Mouse (Mus musculus) hindbrain, embryonic 12.5 days (tissue): ENCODE results near the gene Ccdc172. TPM values are rescaled to one million over a fixed set of nuclear protein-coding genes. Genes with fewer than 3 reads are reported as not detected.

Source experiments
- ATAC-seq: fragments of 200-750 bp; cut with Nextera tagmentation; 2 replicates; pipeline ENCODE4 v1.8.0; 2017; ENCODE audit warnings: moderate TSS enrichment; ENCODE audit not compliant: low FRiP score
- H3K27ac ChIP-seq: fragments of 300-500 bp; sonication (generic); 2 replicates; pipeline ENCODE4 v1.5.1; 2016; ENCODE audit warnings: mild to moderate bottlenecking
- H3K27me3 ChIP-seq: fragments of 300-500 bp; sonication (generic); 2 replicates; pipeline ENCODE4 v1.6.1; 2016; ENCODE audit warnings: mild to moderate bottlenecking
- H3K36me3 ChIP-seq: fragments of 300-500 bp; sonication (generic); 2 replicates; pipeline ENCODE4 v1.6.1; 2016; ENCODE audit warnings: mild to moderate bottlenecking
- H3K4me1 ChIP-seq: fragments of 300-500 bp; sonication (generic); 2 replicates; pipeline ENCODE4 v1.6.1; 2016
- H3K4me2 ChIP-seq: fragments of 300-500 bp; sonication (generic); replicated peaks from 2 replicates; pipeline ENCODE4 v1.6.1; 2016; ENCODE audit warnings: mild to moderate bottlenecking
- H3K4me3 ChIP-seq: fragments of 300-500 bp; sonication (generic); 2 replicates; pipeline ENCODE4 v1.5.1; 2016; ENCODE audit warnings: mild to moderate bottlenecking
- H3K9ac ChIP-seq: fragments of 300-500 bp; sonication (generic); 2 replicates; pipeline ENCODE4 v1.6.1; 2016; ENCODE audit warnings: mild to moderate bottlenecking, moderate library complexity
- H3K9me3 ChIP-seq: fragments of 300-500 bp; sonication (generic); replicated peaks from 2 replicates; pipeline ENCODE4 v1.6.1; 2016; ENCODE audit warnings: mild to moderate bottlenecking
- WGBS: fragments of 180-500 bp; shearing (Covaris S2); methylation state at CpG from one replicate; pipeline ENCODE4 v1.1.7; 2016; 5-methylcytosine and 5-hydroxymethylcytosine counted together
- polyA plus RNA-seq: library from polyadenylated mRNA; unstranded; fragments of >200 nt; fragmentation: Nextera tagmentation; extraction: Ambion mirVana; gene quantifications from 2 replicates; pipeline ENCODE4 v1.2.1, GENCODE M21; 2016

Ccdc172 gene
- polyA plus RNA-seq = not detected in 2 replicates

DNA sequence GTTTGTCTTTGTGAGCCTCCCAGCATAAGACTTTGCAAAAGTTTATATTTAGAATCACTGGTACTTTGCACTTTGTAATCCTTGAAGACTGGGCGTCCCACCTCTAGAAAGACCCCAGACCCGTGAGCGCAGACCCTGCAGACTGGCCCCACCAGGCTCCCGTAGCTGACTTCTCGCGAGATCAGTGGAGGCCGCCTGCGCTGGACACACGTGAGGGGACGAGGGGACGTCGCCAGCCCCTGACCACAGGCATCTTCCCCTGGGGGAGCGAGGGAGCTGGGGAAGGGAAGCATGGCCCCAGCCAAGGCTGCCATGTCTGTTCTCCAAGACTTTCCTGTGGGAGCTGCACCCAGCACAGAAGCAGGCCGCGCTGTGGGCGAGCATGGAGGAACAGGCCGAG, at the start of gene Ccdc172:
Gene Ccdc172, plus strand, starts transcription at position 176 of the 400 bp plus-strand sequence.
- no peak within 1 kb of the TSS for H3K4me3 ChIP-seq
- no peak for ATAC-seq
- H3K27me3 ChIP-seq = no peaks in the 10 kb centered on the region
- no peak within 1 kb of the TSS for H3K9ac ChIP-seq
- H3K36me3 ChIP-seq = no peaks in the 10 kb centered on the region
- H3K4me1 ChIP-seq = no peaks in the 10 kb centered on the region
- 93% methylated on average over 17 of the region's 17 CpGs for WGBS
- no peak within 1 kb of the TSS for H3K27ac ChIP-seq
- H3K4me2 ChIP-seq = no peak within 1 kb of the TSS
- no peaks in the 10 kb centered on the region for H3K9me3 ChIP-seq

DNA sequence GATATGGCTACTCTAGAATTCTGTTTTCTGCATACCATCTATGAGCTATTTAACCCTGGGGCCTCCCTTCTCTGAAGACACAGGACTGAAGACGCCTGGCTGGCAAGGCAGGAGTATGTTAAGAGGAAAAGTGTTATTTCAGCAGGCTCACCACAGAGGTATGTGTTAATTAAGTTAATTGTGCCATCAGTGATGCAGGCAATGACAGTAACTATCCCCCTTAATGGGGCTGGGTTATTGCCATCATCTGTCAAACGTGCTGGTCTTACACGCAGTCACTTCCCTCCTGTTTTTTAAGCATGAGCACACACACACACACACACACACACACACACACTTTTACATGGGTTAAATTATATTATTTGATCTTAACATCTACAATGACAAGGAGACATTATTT, 48.0 kb upstream of the Ccdc172 start:
- 67% methylated on average over 3 of the region's 3 CpGs for WGBS
- Histone ChIP-seq H3K4me1 (peaks cover 12% of the 10 kb centered on the region), H3K9ac (no peak overlapping the region), H3K9me3 (no peaks in the 10 kb centered on the region), H3K36me3 (no peaks in the 10 kb centered on the region), H3K4me3 (no peak overlapping the region), H3K4me2 (no peak overlapping the region), H3K27me3 (no peaks in the 10 kb centered on the region), H3K27ac (no peak overlapping the region)
- ATAC-seq = no peak

DNA sequence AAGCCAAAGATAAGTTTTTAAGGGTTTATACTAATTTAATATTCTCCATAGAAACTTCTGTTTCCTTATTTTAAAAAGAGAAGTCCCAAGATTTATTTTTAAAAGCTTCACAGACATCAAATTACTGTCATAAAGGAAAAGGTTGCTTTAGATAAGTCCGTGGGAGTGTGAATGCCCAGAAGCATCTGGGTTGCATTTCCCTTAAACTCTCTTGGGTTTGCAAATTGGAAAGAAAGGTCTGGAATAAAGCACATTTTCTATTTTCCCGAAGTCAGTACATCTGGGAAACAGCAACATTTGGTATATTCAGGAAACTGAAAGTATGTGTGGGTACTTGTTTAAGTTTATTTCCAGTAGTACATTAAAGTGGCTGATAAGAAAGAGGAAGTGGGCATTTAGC, 43.5 kb upstream of the Ccdc172 start:
- H3K36me3 ChIP-seq = no peaks in the 10 kb centered on the region
- no peaks in the 10 kb centered on the region for H3K9me3 ChIP-seq
- no peaks in the 10 kb centered on the region for H3K4me1 ChIP-seq
- H3K4me2 ChIP-seq = no peak overlapping the region
- H3K9ac ChIP-seq = no peak overlapping the region
- H3K4me3 ChIP-seq = no peak overlapping the region
- no peak overlapping the region for H3K27ac ChIP-seq
- no peak for ATAC-seq
- no peaks in the 10 kb centered on the region for H3K27me3 ChIP-seq
- WGBS = 53% methylated on average over 2 of the region's 2 CpGs

DNA sequence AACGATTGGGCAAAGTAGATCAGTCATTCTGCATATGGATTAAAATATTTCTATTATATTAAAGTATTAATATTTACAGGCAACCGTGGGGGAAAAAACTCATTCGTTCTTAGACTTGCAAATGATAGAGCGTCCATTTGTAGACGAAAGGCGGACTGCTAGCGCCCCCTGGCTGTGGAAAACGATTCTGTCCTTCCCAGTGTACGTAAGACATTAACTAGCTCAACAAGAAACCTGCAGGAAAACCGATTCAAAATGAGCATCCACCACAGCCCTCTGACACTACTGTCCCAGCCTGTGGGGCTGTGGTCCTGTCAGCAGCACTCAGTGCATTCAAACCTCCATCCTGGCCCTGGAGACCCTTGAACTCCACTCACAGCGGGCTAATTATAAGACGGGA, 42.4 kb upstream of the Ccdc172 start:
- Histone ChIP-seq H3K27me3 (no peaks in the 10 kb centered on the region), H3K36me3 (no peaks in the 10 kb centered on the region), H3K9ac (no peak overlapping the region), H3K4me2 (0 out of 2 replicates have a peak overlapping the region, but pooled peaks have one; percentile 21), H3K9me3 (no peaks in the 10 kb centered on the region), H3K27ac (no peak overlapping the region), H3K4me1 (no peaks in the 10 kb centered on the region), H3K4me3 (no peak overlapping the region)
- peak; percentile 64 for ATAC-seq
- 16% methylated on average over 12 of the region's 12 CpGs for WGBS

DNA sequence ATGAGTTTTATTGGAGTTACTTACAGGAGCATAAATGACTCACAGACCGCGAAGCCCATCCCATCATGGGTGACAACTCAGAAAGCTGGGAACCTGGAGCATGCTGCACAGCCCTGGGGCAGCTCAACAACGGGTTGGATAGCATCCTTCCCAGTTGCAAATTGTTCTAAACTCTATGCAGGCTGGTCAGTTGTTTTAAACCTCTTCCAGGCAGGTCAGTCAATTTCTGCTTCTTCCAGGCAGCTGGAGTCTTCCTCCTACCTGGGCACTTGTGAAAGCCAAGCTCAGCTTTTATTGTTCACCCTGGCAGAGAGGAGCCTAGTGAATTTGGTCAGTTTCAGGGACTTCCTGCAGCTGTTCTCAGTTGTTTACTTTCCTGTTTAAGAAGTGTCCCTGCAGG, 37.5 kb upstream of the Ccdc172 start:
- Histone ChIP-seq H3K4me3 (no peak overlapping the region), H3K9ac (no peak overlapping the region), H3K27me3 (no peaks in the 10 kb centered on the region), H3K4me1 (no peaks in the 10 kb centered on the region), H3K36me3 (no peaks in the 10 kb centered on the region), H3K27ac (no peak overlapping the region), H3K4me2 (no peak overlapping the region), H3K9me3 (no peaks in the 10 kb centered on the region)
- ATAC-seq = no peak
- WGBS = 85% methylated on average over 3 of the region's 3 CpGs

DNA sequence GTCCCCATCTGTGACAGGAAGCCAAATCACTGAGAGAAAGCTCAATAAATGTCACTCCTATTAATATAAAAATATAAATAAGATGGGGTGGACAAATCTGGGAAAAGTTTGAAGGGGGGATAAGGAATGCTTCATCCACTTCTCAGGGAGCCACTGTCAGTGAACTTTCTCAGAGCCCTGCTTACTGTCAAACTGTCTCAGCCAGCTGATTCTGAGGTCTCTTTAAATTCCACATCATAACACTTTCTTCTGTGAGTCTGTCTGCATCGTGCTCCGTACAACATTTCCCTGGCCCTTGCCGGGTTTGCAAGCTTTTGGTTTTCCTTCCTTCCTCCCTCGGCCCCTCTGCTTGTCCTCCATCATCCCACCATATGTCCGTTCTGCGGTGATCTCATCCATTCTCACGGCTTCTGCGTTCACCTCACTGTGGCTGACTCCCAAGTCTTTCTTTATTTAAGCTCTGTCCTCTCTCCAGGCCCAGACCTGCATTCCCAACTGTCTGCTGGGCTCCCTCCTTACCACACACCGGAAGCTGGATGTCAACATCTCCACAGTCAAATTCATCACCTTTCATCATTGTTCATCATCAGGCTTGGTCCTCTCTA, 29.3 kb upstream of the Ccdc172 start:
- Histone ChIP-seq H3K4me2 (no peak overlapping the region), H3K4me3 (no peak overlapping the region), H3K27me3 (no peaks in the 10 kb centered on the region), H3K9ac (no peak overlapping the region), H3K4me1 (no peaks in the 10 kb centered on the region), H3K9me3 (peaks cover 9% of the 10 kb centered on the region; the same call in 1 of the 2 replicates), H3K27ac (no peak overlapping the region), H3K36me3 (no peaks in the 10 kb centered on the region)
- WGBS = 83% methylated on average over 9 of the region's 9 CpGs
- ATAC-seq = no peak

DNA sequence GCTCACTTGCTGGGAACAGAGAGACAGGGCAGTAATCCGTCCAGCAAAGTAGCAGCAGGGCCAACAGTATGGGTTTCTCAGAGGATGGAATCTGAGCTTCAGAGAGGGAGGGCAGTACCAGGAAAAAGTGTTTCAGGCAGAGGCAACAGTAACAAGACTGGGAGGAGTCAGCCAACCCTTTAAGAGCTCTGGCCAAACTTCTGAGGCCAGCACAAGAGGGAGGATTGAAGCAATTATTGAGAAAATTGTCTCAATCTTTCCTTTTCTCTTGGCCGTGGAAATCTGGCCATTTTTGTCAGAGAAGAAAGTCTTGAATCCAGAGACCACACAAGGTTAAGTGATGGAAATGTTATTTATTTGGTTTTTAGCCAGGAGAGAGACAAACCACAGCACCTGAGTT, 25.1 kb upstream of the Ccdc172 start:
- Histone ChIP-seq H3K27me3 (no peaks in the 10 kb centered on the region), H3K4me2 (no peak overlapping the region), H3K4me3 (no peak overlapping the region), H3K36me3 (no peaks in the 10 kb centered on the region), H3K9ac (no peak overlapping the region), H3K27ac (no peak overlapping the region), H3K9me3 (peaks cover 3% of the 10 kb centered on the region; the same call in 1 of the 2 replicates), H3K4me1 (no peaks in the 10 kb centered on the region)
- no peak for ATAC-seq
- 53% methylated on average over 2 of the region's 2 CpGs for WGBS

DNA sequence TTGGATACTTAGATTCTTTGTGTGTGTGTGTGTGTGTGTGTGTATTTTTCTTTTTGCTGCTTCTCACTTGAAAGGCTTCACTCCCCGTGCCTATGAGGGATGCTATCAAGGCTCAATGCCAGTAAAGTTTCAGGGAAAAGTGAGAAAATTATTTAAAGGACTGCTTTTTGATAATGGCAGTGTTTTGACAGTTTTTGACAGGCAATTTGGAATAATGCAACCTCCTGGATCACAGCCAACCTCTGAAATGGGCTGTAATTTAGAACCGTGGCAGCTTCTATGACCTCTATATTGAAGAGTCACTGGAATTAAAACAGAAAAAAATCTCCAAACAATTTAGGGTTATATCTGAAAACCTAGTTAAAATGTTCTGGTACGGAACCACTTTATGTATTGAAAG, 14.7 kb upstream of the Ccdc172 start:
- WGBS = 70% methylated on average over 3 of the region's 3 CpGs
- ATAC-seq = no peak
- H3K9ac ChIP-seq = no peak overlapping the region

DNA sequence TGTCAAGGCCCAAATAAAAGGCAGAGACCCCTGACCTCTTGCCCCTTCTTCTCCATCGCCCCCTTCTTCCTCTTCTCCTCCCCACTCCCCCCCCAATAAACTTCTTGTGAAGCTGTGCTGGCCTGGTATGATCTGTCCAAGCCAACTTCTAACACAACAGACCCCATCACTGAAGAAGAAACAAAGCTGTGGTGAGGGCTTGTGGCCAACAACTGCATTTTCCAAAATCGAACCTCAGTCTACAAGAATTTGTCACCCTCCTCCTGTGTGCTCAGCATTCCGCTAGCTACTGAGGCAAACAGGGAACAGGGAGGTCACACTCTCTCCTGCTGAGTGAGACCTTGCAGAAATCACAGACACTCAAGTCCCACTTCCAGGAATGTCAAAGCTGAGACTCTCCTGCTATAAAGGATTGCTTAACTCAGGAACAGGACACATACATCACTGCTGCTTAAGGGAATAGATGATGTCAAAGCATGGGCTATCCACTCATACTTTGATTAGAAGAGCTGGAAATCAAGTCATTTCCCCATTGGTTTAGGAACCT, 12.3 kb upstream of the Ccdc172 start:
- no peaks in the 10 kb centered on the region for H3K9me3 ChIP-seq
- no peaks in the 10 kb centered on the region for H3K36me3 ChIP-seq
- H3K4me3 ChIP-seq = no peak overlapping the region
- H3K9ac ChIP-seq = no peak overlapping the region
- 0 out of 2 replicates have a peak, but pooled peaks cover 3% of the 10 kb centered on the region for H3K4me1 ChIP-seq
- 54% methylated on average over 3 of the region's 3 CpGs for WGBS
- H3K4me2 ChIP-seq = no peak overlapping the region
- ATAC-seq = no peak
- H3K27me3 ChIP-seq = no peaks in the 10 kb centered on the region
- no peak overlapping the region for H3K27ac ChIP-seq

More for the DNA sequence above, 14.7 kb upstream of the Ccdc172 start:
- Histone ChIP-seq H3K9me3 (no peaks in the 10 kb centered on the region), H3K27me3 (no peaks in the 10 kb centered on the region), H3K27ac (no peak overlapping the region), H3K4me2 (no peak overlapping the region), H3K4me1 (0 out of 2 replicates have a peak, but pooled peaks cover 3% of the 10 kb centered on the region), H3K4me3 (no peak overlapping the region), H3K36me3 (no peaks in the 10 kb centered on the region)

DNA sequence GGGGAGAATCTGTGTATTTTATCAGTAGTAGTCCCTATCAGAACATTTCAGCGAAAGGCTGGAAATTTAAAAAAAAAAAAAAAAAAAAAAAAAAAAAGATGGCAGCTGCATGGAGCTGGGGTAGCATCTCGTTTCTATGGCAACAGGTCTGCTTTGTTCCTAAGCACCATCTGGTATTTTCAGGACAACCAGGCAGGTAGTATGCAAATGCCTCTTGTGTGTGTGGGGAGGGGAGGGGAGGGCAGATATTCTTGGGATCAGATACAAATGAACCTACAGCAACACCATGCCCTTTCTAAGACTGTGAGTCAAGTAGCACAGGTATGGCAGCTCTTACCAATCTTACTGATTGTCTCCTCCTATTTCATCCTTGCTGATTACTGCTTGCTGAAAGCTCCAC, 11.7 kb upstream of the Ccdc172 start:
- WGBS = 80% methylated on average over 2 of the region's 2 CpGs
- Histone ChIP-seq H3K9me3 (no peaks in the 10 kb centered on the region), H3K36me3 (no peaks in the 10 kb centered on the region), H3K4me1 (0 out of 2 replicates have a peak, but pooled peaks cover 3% of the 10 kb centered on the region), H3K4me3 (no peak overlapping the region), H3K4me2 (no peak overlapping the region), H3K27me3 (no peaks in the 10 kb centered on the region), H3K9ac (no peak overlapping the region), H3K27ac (no peak overlapping the region)
- ATAC-seq = no peak

DNA sequence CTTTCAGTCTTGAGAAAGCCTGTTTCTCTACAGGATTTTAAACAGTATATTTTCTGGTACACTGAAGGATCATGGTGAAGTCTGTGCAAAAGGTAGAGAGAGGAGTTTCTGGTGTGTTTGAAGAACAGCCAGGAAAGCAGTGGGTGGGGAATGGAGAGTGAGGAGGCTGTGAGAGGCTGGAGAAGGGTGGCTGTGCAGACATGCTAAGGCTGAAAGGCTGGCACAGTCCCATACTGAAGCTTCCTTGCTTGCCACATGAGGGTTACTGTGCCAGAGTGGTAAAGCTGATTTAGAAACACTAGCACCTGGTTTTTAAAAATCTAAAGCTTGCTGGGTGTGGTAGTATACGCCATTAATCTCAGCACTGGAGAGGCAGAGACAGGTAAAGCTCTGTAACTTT, 9.9 kb downstream of the Ccdc172 start:
- no peak for ATAC-seq
- 97% methylated on average over 1 of the region's 1 CpGs for WGBS

DNA sequence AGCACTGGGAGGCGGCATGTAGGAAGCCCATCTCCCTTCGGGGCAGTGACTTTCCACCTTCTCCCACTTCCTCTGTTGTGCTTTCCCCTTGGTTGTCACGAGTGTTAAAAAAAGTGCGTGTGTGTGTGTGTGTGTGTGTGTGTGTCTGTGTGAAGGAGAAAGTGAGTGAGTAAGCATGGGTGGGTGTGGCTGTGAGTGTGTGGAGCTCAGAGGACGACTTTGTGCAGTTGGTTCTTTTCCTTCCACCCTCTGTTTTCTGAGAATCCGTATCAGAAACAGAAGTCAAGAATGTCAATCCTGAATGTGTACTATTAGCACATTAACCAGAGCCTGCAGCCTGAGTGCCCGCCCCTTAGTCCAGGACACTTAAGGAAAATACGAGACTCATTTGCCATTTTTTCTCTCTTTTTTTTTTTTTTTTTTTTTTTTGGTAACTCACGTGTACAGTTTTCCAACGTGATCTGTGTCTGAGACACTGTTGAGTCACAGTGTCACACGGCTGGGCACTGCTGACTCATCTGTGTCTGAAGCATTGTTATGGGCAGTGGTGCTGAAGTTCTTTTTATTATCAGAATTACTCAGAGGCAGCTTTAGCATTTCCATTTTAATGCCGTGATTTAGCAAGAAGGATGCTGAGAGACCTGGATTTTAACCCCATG, 12.1 kb downstream of the Ccdc172 start:
- H3K4me2 ChIP-seq = no peak overlapping the region
- H3K36me3 ChIP-seq = no peaks in the 10 kb centered on the region
- H3K27ac ChIP-seq = no peak overlapping the region
- ATAC-seq = no peak
- no peaks in the 10 kb centered on the region for H3K27me3 ChIP-seq
- H3K9ac ChIP-seq = no peak overlapping the region
- no peak overlapping the region for H3K4me3 ChIP-seq
- no peaks in the 10 kb centered on the region for H3K9me3 ChIP-seq
- 53% methylated on average over 12 of the region's 12 CpGs for WGBS
- 0 out of 2 replicates have a peak, but pooled peaks cover 5% of the 10 kb centered on the region for H3K4me1 ChIP-seq

More for the DNA sequence above, 9.9 kb downstream of the Ccdc172 start:
- Histone ChIP-seq H3K27me3 (no peaks in the 10 kb centered on the region), H3K9ac (no peak overlapping the region), H3K9me3 (no peaks in the 10 kb centered on the region), H3K27ac (no peak overlapping the region), H3K4me3 (no peak overlapping the region), H3K4me2 (no peak overlapping the region), H3K4me1 (0 out of 2 replicates have a peak, but pooled peaks cover 5% of the 10 kb centered on the region), H3K36me3 (no peaks in the 10 kb centered on the region)
